Mouse (Mus musculus) lung, postnatal 4 days (tissue): Measurements from ENCODE around the gene Ddhd1.

ENCODE experiments used
- DNase-seq, 2 experiments: peaks; one replicate each; pipeline ENCODE4 v3.0.0; 2021

Gene Ddhd1

DNA sequence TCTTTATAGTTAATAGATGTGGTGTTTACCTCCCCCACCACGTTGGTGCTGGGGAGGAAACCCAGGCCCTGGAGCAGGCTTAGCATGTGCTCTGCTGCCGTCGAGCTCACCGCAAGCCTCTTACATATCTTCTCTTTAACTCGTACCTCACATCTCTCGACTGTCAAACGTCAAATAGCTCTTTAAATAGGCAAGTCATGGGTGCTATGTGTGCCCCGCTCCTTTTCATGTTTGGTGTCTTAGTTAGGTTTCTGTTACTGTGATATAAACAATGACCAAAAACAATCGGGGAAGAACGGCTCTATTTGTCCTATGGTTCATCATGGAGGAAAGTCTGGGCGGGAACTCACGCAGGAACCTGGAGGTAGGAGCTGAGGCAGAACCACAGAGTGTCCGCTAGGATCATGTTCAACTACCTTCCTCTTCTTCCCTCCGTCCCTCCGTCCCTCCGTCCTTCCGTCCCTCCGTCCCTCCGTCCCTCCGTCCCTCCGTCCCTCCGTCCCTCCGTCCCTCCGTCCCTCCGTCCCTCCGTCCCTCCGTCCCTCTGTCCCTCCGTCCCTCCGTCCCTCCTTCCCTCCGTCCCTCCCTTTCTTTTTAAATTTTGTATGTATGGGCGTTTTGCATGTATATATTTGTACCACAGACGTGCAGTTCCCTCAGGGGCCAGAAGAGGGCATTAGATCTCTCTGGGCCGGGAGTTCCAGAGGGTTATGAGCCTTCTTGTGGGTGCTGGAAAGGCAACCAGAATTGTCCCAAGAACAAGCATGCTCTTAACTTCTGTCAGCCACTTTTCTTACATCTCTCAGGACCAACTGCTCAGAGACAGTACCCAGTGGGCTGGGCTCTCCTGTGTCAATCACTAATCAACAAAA, 91.6 kb downstream of the Ddhd1 start:
- peak; percentile 56 to 81 for DNase-seq

DNA sequence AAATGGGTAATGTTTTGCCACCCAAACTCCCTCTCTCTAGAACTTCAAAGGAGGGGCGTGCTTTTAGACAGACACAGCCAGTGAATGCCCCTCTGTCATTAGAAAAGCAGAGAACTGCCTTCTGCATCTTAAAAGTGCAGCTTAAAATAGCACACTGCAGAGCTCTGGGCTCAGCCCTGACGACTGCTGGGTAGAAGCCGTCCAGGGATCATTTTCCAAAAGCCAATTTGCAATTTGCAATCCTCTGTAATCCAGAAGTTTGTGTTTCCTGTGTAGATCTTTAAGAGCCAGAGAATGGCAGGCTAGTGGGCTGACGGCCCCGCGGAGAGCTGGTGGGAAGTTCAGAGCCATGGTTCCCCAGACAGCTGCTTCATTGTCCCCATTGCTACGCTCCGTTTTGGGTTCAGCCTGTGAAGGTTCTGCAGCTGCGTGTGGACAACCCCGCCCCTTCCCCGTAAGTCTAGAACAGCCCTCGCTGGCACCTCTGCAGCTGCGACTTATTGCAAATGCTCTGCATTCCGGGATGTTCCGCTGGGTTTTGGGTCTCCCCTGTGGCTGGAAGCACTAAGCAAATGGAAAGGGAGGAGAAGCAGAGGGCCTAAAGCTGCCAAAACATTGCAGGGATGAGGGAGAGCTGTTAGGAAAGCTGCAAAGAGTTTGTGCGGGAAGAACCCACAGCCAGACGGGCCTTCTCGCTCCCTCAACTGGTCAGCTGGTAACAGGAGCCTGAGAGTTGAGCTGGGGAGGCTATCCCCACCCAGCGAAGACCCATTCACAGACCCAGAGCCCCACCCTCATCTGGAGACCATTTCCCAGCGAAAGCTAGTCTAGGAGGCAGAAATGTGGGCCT, 92.5 kb downstream of the Ddhd1 start:
- DNase-seq = peak; percentile 53 to 69

DNA sequence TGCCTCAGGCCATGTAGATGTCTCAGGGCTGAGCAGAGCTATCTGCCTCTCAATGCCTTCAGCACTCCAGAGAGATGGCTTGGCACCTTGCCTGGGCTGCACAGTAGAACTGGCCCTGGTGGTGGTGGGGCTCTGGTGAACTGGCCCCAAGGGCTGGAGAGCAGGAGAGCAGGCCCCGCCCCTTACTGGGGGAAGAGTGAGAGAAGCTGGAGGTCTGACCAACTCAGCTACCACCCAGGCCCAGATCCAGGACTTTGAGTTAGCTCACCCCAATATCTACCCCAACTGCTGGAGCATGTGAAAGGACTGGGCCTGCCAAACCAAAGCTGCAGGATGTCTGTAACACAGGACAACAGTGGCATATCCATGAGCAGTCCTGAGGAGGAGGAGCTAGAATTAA, 94.4 kb downstream of the Ddhd1 start:
- peak; percentile 52 to 75 for DNase-seq

DNA sequence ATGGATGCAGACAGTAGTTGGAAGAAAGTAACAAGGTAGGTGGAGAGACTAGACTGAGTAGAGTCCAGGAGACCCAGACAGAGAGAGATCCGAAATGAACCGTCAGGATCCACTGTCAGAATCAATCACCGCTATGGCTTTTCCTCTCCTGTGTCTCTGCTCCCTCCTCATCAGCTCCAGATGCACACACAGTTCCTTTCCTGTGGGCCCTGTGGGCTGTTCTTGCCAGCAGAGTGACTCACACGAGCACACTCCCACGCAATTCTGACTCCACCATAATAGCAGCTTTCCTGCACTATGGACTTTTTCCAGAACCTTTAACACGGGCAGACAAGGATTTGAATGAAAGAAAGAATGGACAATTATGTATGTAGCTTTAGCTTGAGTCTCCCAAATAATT, 96.3 kb downstream of the Ddhd1 start:
- no peak for DNase-seq

DNA sequence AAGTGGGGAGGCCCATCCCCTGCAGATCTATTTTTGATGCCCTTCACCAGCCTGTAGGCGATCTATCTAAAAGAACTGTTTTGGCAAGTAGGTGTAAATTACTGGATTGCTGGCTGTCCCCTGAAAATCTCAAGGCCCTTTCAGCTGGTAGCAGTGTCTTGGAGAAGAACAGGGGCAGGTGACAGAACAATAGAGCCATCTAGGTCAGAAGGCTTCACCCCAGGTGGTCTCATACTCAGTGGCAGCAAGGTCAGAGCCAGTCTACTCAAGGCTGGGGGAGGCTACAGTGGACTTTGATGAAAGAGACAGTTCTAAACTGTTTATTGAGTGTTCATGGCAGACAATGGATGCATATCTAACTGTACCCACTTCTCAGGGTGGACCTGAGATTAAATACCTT, 98.9 kb downstream of the Ddhd1 start:
- no peak for DNase-seq

DNA sequence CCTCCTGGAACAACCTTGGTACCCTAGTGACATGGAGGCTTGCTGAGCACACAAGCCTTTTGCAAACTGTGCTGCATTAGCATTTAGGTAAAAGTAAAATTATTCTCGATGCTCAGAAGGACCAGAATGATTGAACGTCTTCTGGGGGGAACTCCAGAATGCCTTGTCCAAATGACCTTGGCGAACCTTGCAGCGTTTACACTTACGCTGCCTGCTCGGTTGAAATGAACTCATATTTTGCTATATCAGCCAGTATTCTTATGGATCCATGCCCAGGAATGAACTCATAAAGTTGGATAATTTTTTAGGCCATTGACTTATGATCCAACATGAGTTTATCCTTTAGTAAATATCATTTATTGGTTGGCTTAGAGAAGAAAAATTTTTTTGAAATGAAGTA, 103.6 kb downstream of the Ddhd1 start:
- no peak for DNase-seq

DNA sequence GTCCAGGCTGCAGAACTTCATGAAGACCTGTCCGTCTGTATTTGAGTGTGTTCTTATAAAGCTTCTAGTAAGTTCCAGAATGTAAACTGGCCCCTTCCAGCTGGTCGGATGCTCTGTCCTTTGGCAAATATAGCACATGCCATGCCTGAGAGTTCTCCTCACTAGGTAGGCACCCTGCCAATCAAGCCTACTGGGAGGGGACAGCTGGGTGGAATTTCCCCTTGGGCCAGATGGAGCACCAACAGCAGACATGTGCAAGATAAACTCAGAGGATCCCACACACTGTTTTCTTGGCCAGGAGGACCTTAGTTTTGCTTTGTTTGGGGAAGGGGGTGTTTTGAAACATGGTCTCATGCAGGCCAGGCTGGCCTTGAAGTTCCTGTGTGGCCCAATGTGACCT, 104.1 kb downstream of the Ddhd1 start:
- DNase-seq = peak; percentile 47 to 67

DNA sequence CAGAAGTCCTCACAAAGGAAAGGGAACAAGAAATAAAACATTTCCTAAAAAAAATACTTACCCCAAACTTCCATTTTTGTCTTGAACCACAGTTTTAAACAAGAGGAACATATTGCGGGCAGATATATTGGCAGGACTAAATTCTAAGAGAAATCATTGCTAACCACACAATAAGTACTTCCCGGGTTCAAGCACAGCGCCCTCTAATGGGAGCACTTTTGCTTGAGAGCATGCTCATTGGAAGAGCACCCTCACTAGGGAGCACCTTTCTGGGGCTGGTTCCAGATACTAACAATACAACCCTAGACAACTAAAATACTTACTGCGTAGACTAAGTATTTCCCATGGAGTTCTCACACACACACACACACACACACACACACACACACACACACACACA, 105.5 kb downstream of the Ddhd1 start:
- no peak for DNase-seq

DNA sequence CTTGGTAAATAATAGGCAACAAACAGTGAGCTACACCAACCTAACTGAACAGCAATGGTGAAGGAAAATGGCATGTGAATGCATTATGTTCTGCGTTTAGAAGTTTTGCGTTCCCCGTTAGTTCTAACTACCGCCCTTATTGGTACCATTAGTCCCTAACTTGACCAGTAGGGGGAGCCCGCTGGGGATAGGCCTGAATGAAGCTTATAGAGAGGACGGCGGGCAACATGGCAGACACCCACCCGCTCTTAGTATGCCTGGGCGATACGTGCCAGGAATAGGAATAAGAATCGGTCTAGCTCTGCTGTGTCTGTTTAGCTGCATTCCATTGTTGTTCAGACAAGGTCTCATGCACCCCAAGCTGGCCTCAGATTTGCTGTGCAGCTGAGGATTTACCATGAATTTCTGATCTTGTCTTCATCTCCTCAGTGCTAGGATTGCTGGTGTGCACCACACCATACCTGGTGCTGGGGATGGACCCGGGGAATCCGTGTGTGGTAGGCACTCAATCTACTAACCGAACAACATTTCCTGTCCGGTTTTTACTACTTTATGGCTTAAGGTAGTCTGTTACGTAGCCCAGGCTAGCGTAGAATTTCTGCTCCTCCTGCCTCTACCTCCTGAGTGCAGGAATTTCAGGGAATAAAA, 106.7 kb downstream of the Ddhd1 start:
- no peak for DNase-seq

DNA sequence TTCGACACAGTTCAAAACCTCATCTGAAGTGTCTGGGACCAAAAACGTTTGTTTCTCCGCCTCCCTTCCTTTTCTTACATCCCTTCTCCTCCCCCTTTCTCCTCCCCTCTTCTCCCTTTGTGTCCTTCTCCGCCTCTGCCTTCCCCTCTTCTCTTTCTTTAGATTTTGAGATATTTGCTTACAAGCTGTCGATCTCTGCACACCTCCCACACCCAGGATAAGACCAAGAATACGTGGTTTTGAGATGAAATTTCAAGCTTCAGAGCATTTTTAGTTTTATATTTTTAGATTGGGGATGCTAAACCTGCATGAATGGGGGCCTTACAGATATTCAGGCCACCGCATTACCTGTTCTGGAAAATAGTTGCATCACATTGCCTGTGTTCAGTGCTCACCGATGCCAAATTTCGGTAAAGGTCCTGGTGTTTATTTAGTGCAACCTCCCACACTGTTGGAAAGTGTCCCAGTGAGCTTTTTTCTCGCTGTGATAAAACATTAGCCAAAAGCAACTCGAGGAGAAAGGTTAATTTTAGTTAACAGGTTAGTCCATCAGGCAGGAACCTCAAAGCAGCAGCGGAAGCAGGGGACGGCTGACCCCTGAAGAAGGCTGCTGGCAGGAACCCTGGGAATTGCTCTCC, 107.8 kb downstream of the Ddhd1 start:
- DNase-seq = no peak

DNA sequence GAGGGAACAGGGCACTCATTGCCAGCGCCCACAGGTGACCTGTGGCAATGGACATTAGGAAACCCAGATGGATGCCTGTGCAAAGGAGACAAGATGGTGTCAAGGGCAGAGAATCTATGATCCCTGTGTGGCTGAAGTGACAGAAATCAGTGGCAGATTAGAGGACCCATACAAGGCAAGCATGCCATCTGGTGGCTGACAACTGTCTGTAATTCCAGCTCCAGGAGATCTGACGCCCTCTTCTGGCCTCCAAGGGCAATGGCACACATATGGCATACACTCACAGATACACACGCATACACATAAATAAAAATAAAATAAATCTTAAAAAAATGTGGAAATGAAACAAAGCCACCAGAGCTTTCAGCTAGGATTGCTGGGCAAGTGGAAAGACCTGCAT, 109.8 kb downstream of the Ddhd1 start:
- no peak for DNase-seq

DNA sequence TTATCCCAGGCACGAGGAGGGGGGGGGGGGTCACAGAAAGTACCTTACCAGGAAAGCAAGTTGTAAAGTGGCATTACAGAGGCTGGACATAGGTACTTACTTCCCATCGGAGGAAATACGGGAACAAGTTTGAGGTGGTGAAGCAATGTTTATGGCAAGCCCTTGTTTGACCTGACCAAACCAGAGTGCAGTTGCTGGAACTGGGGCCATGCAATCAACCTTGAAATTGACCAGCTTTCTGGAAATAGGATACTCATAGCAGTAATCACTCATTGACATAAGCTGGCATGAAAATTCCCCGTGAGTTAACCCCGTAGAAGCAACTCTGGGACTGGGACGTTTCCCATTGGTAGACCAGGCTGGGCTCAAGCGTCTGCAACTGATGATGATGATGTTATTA, 113.0 kb downstream of the Ddhd1 start:
- DNase-seq = no peak

DNA sequence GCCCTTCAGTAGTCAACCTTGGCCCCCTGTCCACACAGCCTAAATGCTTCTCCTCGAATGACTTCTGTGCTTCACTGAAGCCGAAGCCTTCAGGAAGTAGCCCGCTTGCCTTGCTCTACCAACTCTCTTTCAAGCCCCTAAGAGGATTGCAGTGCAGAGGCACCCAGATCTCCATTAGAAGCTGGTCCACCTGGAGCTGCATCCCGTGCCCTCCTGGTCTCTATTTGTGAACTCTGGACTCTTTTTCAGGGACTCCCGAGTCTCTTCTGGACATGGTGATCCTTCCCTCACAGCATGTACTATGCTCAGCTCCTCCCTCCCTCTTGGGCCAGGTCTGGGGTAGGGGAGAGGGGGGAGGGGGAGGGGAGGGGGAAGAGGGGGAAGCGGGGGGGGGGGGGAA, 113.9 kb downstream of the Ddhd1 start:
- no peak for DNase-seq

DNA sequence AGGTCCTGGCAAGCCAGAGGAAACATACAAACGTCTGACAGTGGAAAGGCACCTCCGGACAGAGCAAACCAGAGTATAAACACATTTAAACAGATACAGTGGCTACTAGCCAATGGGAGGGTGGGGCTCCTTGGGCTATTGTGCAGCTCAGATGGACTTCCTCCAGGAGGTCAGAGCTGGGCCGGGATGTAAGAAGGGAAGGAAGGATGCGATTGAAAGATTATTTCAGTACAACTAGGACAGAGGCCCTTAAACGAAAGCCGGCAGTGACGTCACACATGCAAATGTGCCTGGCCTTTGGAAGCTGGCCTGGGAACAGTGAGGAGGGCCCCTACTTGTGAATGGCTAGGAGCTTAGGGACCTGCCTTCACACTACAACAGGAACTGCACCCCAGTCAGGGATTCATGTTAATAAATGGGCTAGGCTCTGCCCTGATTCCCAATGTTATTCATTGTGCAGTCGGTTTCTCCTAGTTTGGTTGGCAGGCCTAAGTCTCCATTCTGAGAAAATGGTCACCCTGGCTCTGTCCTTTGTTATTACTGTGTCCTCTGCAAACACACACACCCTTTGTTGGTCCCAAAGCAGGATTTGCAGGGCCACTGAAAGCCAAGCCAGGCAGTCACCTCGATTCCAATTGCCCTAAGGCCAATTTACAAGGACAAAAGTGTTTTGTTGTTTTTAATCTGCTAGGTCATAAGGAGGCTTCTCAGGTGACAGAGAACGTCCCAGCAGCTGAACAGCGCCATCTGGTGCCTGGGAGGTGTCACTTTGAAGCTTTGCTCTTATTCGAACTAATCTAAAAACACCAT, 118.1 kb downstream of the Ddhd1 start:
- peak; percentile 84 to 89 for DNase-seq
